Mouse (Mus musculus): ENCODE measurements around the gene Pcsk1n. TPM values are rescaled to one million over a fixed set of nuclear protein-coding genes. Genes with fewer than 3 reads are reported as not detected.

Gene Pcsk1n
- total RNA-seq, 2 experiments from 2014 or later: 0.11 TPM; not detected in 1

DNA sequence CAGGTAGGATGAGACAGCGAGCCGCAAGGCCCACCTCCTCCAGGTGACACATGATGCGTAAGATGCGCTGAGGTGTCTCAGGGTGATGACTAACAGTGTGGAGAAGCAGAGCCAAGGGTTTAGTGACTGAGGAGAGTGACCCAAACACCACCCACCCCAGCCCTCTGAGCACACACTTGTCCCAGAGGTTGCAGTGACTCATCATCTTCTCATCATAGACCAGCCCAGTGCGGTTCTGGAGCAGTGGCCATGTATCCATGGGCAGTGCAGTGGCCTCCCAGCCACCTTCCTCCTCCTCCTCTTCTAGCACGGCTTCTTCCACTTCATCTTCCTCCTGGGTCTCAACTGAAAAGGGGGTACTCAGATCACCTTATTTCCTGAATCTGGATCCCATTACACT, 18.0 kb downstream of the Pcsk1n start:
- intact Hi-C loops (cut with DNase I): no loop called here
- DNase-seq (ENCODE audit: low spot score): no peak

- DNase-seq (ENCODE audit: low spot score): no peak
- intact Hi-C loops (cut with DNase I): loop anchor here (10.0 kb wide), 1 partner anchor 341 kb away; the partner anchor contains the start of genes Cacna1f and Ccdc22
These were observed 26.0 kb downstream of the Pcsk1n start for GRCm38 (mm10) chrX:7945618-7946017.

GRCm38 (mm10) chrX:7947108-7947899, 27.7 kb downstream of the Pcsk1n start, which contains the start of gene Hdac6:
Gene Hdac6 (minus strand): TSS chrX:7947889.
- DNase-seq (ENCODE audit: low spot score): no peak
- intact Hi-C loops (cut with DNase I): loop anchor here (10.0 kb wide), 1 partner anchor 343 kb away; the partner anchor contains the start of genes Cacna1f and Ccdc22

DNA sequence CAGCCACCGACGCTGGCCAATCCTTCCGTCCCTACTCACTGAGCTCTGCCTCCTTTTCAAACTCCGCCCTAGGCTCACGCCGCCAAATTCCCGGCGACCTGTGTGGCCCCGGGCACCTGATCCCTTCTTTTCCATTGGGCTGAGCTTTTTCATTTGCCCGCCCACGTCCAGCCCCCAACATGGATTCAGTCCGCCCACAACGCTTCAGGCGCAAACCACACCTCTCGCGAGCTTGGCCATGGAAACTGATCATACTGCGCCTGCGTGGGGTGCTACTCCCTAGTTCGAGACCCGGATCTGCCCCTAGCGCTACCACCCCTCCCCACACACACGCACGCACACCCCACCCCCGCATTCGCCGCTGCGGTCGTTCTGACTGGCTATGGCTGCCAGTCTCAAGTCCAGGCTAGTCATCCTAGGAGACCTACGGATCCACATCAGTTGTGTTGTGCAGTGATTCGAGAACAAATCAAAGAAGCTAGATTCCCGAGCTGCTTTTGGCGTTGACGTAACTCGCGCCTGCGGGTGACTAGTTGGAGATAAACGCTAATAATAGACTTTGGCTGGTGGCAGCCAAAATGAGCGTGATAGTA, 28.4 kb downstream of the Pcsk1n start:
- intact Hi-C loops (cut with DNase I): loop anchor here (10.0 kb wide), 1 partner anchor 343 kb away; the partner anchor contains the start of genes Cacna1f and Ccdc22
- DNase-seq (ENCODE audit: low spot score): peak; percentile 93

GRCm38 (mm10) chrX:7950091-7950490, 30.5 kb downstream of the Pcsk1n start:
- intact Hi-C loops (cut with DNase I): no loop called here
- no peak for DNase-seq (ENCODE audit: low spot score)

DNA sequence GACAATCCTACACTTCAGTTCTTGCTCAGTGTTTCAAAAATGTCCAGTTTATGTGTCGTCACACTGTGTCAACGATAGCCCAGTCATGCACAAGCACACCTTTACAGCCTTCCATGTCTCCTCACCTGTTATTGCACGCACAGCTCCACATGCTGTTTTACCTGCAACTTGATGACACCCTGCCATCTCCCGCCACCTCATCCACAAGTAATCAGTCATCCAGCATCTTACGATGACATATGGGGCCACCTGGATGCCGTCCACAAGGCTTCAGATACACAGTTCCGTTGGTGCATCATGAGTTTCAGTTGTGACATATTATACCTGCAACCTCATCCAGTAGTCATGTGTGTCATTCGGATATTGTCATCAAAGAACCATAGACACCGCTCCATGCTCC, 39.2 kb downstream of the Pcsk1n start:
- intact Hi-C loops (cut with DNase I): no loop called here

DNA sequence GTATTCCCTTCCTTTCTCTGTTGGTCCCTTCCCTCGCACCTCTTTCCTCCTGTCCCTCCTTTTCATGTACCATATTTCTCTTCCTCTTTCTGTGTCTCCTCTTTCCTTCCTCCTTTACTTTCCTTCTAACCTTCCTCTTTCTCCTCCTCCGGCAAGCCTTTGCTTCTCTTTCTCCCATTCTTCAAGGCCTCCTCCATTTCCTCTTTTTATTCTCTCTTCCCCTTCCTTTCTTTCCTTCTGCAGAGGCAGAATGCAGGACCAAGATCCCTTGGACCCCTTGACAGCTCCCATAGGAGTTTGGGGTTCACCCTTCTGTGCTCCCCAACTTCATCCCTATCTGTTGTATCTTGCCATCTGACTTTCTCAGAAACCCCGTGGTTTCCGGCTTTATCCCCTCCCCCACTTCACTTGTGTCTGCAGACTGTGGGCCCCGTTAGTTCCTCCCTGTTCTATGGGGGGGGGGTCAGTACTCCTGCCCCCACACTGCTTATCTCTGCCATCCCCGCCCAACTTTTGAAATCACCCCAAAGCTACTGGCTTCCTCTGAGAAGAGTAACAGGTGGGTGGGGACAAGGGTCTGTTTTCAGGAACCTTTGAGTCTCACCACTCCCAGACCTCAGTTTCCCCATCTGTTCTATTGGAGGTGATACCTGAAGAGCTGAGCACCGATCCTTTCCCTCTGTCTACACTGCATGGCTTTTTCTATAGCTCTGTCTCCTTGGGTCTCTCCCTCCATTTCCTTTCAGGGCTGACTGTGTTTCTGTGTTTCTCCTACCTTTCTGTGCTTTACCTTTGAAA, 44.4 kb downstream of the Pcsk1n start:
- intact Hi-C loops (cut with DNase I): no loop called here
- no peak for DNase-seq (ENCODE audit: low spot score)

More for the DNA sequence above, 39.2 kb downstream of the Pcsk1n start:
- no peak for DNase-seq (ENCODE audit: low spot score)

DNA sequence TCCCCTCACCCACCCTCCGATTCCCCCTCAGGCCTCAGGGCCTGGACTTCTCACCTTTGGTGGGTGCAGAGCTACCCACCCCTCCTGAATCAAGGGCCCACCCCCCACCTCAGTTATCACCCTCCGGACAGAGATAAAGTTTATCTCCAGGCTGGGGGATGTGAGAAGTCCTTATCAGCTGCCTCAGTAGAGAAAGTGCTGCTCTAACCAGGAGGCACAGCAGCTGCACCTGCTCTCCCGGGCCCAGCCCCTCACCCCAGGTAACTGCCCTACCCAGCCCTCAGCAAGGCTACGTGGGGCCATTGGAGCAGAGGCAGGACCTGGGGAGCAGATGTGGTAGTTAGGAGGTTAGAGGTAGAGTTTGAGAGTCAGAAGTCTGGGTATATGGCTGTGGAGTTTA, 46.5 kb downstream of the Pcsk1n start:
- intact Hi-C loops (cut with DNase I): loop anchor here (5.0 kb wide), 1 partner anchor 101 kb away; no protein-coding TSS in a partner anchor

GRCm38 (mm10) chrX:7967596-7968201, 48.1 kb downstream of the Pcsk1n start:
- intact Hi-C loops (cut with DNase I): loop anchor here (5.0 kb wide), 1 partner anchor 100 kb away; no protein-coding TSS in a partner anchor
- no peak for DNase-seq (ENCODE audit: low spot score)

More for the DNA sequence above, 46.5 kb downstream of the Pcsk1n start:
- DNase-seq (ENCODE audit: low spot score): no peak

GRCm38 (mm10) chrX:7968226-7968625, 48.6 kb downstream of the Pcsk1n start:
- intact Hi-C loops (cut with DNase I): loop anchor here (5.0 kb wide), 1 partner anchor 99 kb away; no protein-coding TSS in a partner anchor
- DNase-seq (ENCODE audit: low spot score): no peak

DNA sequence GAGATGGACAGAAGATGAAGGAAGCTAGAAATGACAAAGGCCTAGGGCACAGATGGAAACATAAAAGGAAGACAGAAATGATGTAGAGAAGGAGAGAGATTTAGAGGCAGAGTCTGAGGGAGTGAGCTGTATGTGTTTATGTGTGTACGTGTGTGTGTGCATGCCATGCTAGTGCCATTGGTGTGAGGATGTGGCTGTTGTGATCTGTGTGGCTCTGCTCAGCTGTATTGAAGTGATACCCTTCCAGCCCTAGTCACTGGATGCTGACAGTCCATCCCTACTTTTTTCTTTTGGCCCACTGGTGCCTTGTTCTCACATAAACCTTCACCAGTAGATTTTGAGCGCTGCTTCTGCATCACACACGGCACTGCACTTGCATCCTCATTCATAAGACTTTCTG, 49.3 kb downstream of the Pcsk1n start:
- DNase-seq (ENCODE audit: low spot score): no peak
- intact Hi-C loops (cut with DNase I): loop anchor here (5.0 kb wide), 1 partner anchor 98 kb away; no protein-coding TSS in a partner anchor

GRCm38 (mm10) chrX:7971292-7971691, 51.7 kb downstream of the Pcsk1n start:
- no peak for DNase-seq (ENCODE audit: low spot score)
- intact Hi-C loops (cut with DNase I): no loop called here

Other genes with a start within 250 kb of the Pcsk1n start
- 10 to 100 TPM; 41.6 to 54.1 TPM for gene Plp2, start 248.4 kb upstream of the Pcsk1n start, total RNA-seq (2021)
- 10 to 100 TPM; 24.1 to 26.0 TPM for gene Magix, start 238.6 kb upstream of the Pcsk1n start, total RNA-seq (2021)
- 10 to 100 TPM; 19.5 to 21.3 TPM for gene Gpkow, start 222.7 kb upstream of the Pcsk1n start, total RNA-seq (2021)
- gene Wdr45, start 205.5 kb upstream of the Pcsk1n start, total RNA-seq (2021): 10 to 100 TPM; 34.4 to 44.8 TPM
- under 1 TPM in 1 of 2 experiments, not detected in 1; 0.42 TPM for gene Gm45208, start 197.6 kb upstream of the Pcsk1n start, total RNA-seq (2021)
- 1 to 10 TPM; 6.5 to 6.9 TPM for gene Praf2, start 191.4 kb upstream of the Pcsk1n start, total RNA-seq (2021)
- gene Ccdc120, start 168.9 kb upstream of the Pcsk1n start, total RNA-seq (2021): 1 to 10 TPM in 1 of 2 experiments, under 1 TPM in 1; 0.91 to 2.0 TPM
- gene Tfe3, start 157.3 kb upstream of the Pcsk1n start, total RNA-seq (2021): 10 to 100 TPM; 15.0 to 16.8 TPM
- gene Gripap1, start 130.1 kb upstream of the Pcsk1n start, total RNA-seq (2021): 10 to 100 TPM; 24.7 to 26.9 TPM
- gene Kcnd1, start 97.5 kb upstream of the Pcsk1n start, total RNA-seq (2021): under 1 TPM; 0.22 to 0.23 TPM
- gene Otud5, start 78.5 kb upstream of the Pcsk1n start, total RNA-seq (2021): 10 to 100 TPM; 25.7 to 28.5 TPM
- gene Pim2, start 41.6 kb upstream of the Pcsk1n start, total RNA-seq (2021): 1 to 10 TPM; 2.2 to 3.1 TPM
- 10 to 100 TPM; 11.0 to 17.0 TPM for gene Slc35a2, start 35.8 kb upstream of the Pcsk1n start, total RNA-seq (2021)
- gene Pqbp1, start 20.6 kb upstream of the Pcsk1n start, total RNA-seq (2021): 10 to 100 TPM; 22.1 to 22.7 TPM
- 10 to 100 TPM; 49.5 to 50.1 TPM for gene Timm17b, start 20.5 kb upstream of the Pcsk1n start, total RNA-seq (2021)
- gene Gm10491, start 12.0 kb upstream of the Pcsk1n start, total RNA-seq (2021): not detected
- gene Gm10490, start 10.3 kb upstream of the Pcsk1n start, total RNA-seq (2021): not detected
- not detected for gene Eras, start 8.8 kb downstream of the Pcsk1n start, total RNA-seq (2021)
- gene Hdac6, start 28.1 kb downstream of the Pcsk1n start, total RNA-seq (2021): 10 to 100 TPM in 1 of 2 experiments, 1 to 10 TPM in 1; 9.9 to 12.4 TPM
- gene Gata1, start 58.2 kb downstream of the Pcsk1n start, total RNA-seq (2021): under 1 TPM in 1 of 2 experiments, not detected in 1; 0.53 TPM
- not detected for gene Glod5, start 98.7 kb downstream of the Pcsk1n start, total RNA-seq (2021)
- gene Suv39h1, start 154.9 kb downstream of the Pcsk1n start, total RNA-seq (2021): 1 to 10 TPM; 4.1 to 5.0 TPM
- gene Was, start 170.7 kb downstream of the Pcsk1n start, total RNA-seq (2021): 1 to 10 TPM; 1.8 to 2.3 TPM
- gene Wdr13, start 213.1 kb downstream of the Pcsk1n start, total RNA-seq (2021): 10 to 100 TPM; 43.6 to 46.6 TPM
- 10 to 100 TPM; 58.8 to 85.0 TPM for gene Rbm3, start 226.1 kb downstream of the Pcsk1n start, total RNA-seq (2021)